Mouse (Mus musculus) testis, adult 2 months (tissue): ENCODE measurements around the gene Serpina1f. TPM values are rescaled to one million over a fixed set of nuclear protein-coding genes. Genes with fewer than 3 reads are reported as not detected.
"Not testable (repeated sequence)": the region's sequence is repeated elsewhere in the genome, so short reads cannot be mapped to it uniquely, and the experiment has no call there.

Source experiments
- H3K27ac ChIP-seq: fragments of 200-500 bp; 2 replicates; pipeline ENCODE4 v1.5.1; 2012; ENCODE audit warnings: low read depth, low read length; ENCODE audit not compliant: control insufficient read depth, insufficient read depth
- H3K27me3 ChIP-seq: fragments of 200-500 bp; 2 replicates; pipeline ENCODE4 v1.6.1; 2012; ENCODE audit warnings: mild to moderate bottlenecking, low read length, moderate library complexity; ENCODE audit not compliant: control insufficient read depth, insufficient read depth
- H3K36me3 ChIP-seq: fragments of 200-500 bp; 2 replicates; pipeline ENCODE4 v1.6.1; 2012; ENCODE audit warnings: mild to moderate bottlenecking, low read length; ENCODE audit not compliant: control insufficient read depth, insufficient read depth
- H3K4me1 ChIP-seq: fragments of 200-500 bp; 2 replicates; pipeline ENCODE4 v1.6.1; 2012; ENCODE audit warnings: low read length; ENCODE audit not compliant: control insufficient read depth, insufficient read depth
- H3K4me3 ChIP-seq: fragments of 200-500 bp; 2 replicates; pipeline ENCODE4 v1.5.1; 2012; ENCODE audit warnings: low read depth, mild to moderate bottlenecking, low read length, moderate library complexity, mixed read lengths; ENCODE audit not compliant: control insufficient read depth
- CTCF ChIP-seq: fragments of 200-500 bp; IDR thresholded peaks from 2 replicates; pipeline ENCODE4 v1.5.1; 2012; ENCODE audit warnings: low read depth, mild to moderate bottlenecking, inconsistent platforms, low read length, moderate library complexity; ENCODE audit not compliant: control insufficient read depth, insufficient read depth, insufficient replicate concordance
- POLR2A ChIP-seq: fragments of 200-500 bp; IDR thresholded peaks from 2 replicates; pipeline ENCODE4 v1.6.1; 2012; ENCODE audit warnings: low read depth, mild to moderate bottlenecking, inconsistent platforms, low read length, moderate library complexity; ENCODE audit not compliant: control insufficient read depth
- polyA plus RNA-seq: library from polyadenylated mRNA; depleted of rRNA; stranded (reverse); fragments of >200 nt; gene quantifications from 2 replicates; pipeline ENCODE4 v1.2.3, GENCODE M21; 2012

The Serpina1f gene
- polyA plus RNA-seq, 1 experiment, result 1.1 TPM

- Histone ChIP-seq H3K36me3 (no peaks in the 10 kb centered on the region), H3K4me3 (no peak overlapping the region), H3K4me1 (no peaks in the 10 kb centered on the region), H3K27ac (no peak overlapping the region), H3K27me3 (no peaks in the 10 kb centered on the region)
- no peak for TF ChIP-seq POLR2A
- no peak for TF ChIP-seq CTCF
Measured at GRCm38 (mm10) chr12:103681169-103681568, 14.2 kb downstream of the Serpina1f start.

GRCm38 (mm10) chr12:103679853-103680252, 15.5 kb downstream of the Serpina1f start:
- not testable (repeated sequence) for H3K4me3 ChIP-seq, H3K27ac ChIP-seq, H3K4me1 ChIP-seq, H3K27me3 ChIP-seq, H3K36me3 ChIP-seq

- no peaks in the 10 kb centered on the region for H3K36me3 ChIP-seq
- TF ChIP-seq POLR2A, result no peak
- TF ChIP-seq CTCF, result no peak
- no peak within 1 kb of the TSS for H3K27ac ChIP-seq
- no peaks in the 10 kb centered on the region for H3K4me1 ChIP-seq
- H3K27me3 ChIP-seq, result no peaks in the 10 kb centered on the region
- H3K4me3 ChIP-seq, result no peak within 1 kb of the TSS
Measured at GRCm38 (mm10) chr12:103676039-103676438, 19.3 kb downstream of the Serpina1f start, which contains the start of gene Serpina16. Gene Serpina16 (minus strand): TSS chr12:103676139.

- TF ChIP-seq CTCF (no peak), POLR2A (no peak)
- no peak overlapping the region for H3K4me3 ChIP-seq
- H3K4me1 ChIP-seq, result no peaks in the 10 kb centered on the region
- H3K27ac ChIP-seq, result no peak overlapping the region
- no peaks in the 10 kb centered on the region for H3K27me3 ChIP-seq
- H3K36me3 ChIP-seq, result no peaks in the 10 kb centered on the region
Measured at GRCm38 (mm10) chr12:103673179-103673578, 22.1 kb downstream of the Serpina1f start.

- Histone ChIP-seq H3K27me3 (no peaks in the 10 kb centered on the region), H3K4me1 (no peaks in the 10 kb centered on the region), H3K27ac (no peak overlapping the region), H3K4me3 (no peak overlapping the region), H3K36me3 (no peaks in the 10 kb centered on the region)
- TF ChIP-seq POLR2A (no peak), CTCF (no peak)
Measured at GRCm38 (mm10) chr12:103671483-103671882, 23.8 kb downstream of the Serpina1f start.

- Histone ChIP-seq H3K27ac (no peak overlapping the region), H3K36me3 (no peaks in the 10 kb centered on the region), H3K4me1 (no peaks in the 10 kb centered on the region), H3K4me3 (no peak overlapping the region), H3K27me3 (no peaks in the 10 kb centered on the region)
- TF ChIP-seq POLR2A, result no peak
- no peak for TF ChIP-seq CTCF
Measured at GRCm38 (mm10) chr12:103670964-103671363, 24.4 kb downstream of the Serpina1f start.

- H3K27me3 ChIP-seq, result no peaks in the 10 kb centered on the region
- no peak overlapping the region for H3K4me3 ChIP-seq
- no peak for TF ChIP-seq CTCF
- TF ChIP-seq POLR2A, result no peak
- H3K36me3 ChIP-seq, result no peaks in the 10 kb centered on the region
- no peak overlapping the region for H3K27ac ChIP-seq
- no peaks in the 10 kb centered on the region for H3K4me1 ChIP-seq
Measured at GRCm38 (mm10) chr12:103670344-103670743, 25.0 kb downstream of the Serpina1f start.

- TF ChIP-seq CTCF (no peak), POLR2A (no peak)
- H3K27me3 ChIP-seq, result no peaks in the 10 kb centered on the region
- H3K36me3 ChIP-seq, result no peaks in the 10 kb centered on the region
- no peak overlapping the region for H3K27ac ChIP-seq
- H3K4me3 ChIP-seq, result no peak overlapping the region
- H3K4me1 ChIP-seq, result no peaks in the 10 kb centered on the region
Measured at GRCm38 (mm10) chr12:103665286-103665685, 30.0 kb downstream of the Serpina1f start.

- H3K4me3 ChIP-seq, H3K4me1 ChIP-seq, H3K27me3 ChIP-seq, H3K36me3 ChIP-seq, H3K27ac ChIP-seq: not testable (repeated sequence)
Measured at GRCm38 (mm10) chr12:103662053-103662452, 33.3 kb downstream of the Serpina1f start.
